Mouse (Mus musculus) c-Kit-positive CD71-positive TER-119-negative erythroid progenitor cells, embryonic 14.5 days (primary cell): Measurements from ENCODE around the gene Nppc.
A peak's percentile ranks its signal among the peaks of the same experiment; 100 is the strongest.

Experiments
- DNase-seq: peaks from one replicate; pipeline ENCODE4 v3.0.0-alpha.2; 2013; ENCODE audit warnings: low read depth

The Nppc gene

DNA sequence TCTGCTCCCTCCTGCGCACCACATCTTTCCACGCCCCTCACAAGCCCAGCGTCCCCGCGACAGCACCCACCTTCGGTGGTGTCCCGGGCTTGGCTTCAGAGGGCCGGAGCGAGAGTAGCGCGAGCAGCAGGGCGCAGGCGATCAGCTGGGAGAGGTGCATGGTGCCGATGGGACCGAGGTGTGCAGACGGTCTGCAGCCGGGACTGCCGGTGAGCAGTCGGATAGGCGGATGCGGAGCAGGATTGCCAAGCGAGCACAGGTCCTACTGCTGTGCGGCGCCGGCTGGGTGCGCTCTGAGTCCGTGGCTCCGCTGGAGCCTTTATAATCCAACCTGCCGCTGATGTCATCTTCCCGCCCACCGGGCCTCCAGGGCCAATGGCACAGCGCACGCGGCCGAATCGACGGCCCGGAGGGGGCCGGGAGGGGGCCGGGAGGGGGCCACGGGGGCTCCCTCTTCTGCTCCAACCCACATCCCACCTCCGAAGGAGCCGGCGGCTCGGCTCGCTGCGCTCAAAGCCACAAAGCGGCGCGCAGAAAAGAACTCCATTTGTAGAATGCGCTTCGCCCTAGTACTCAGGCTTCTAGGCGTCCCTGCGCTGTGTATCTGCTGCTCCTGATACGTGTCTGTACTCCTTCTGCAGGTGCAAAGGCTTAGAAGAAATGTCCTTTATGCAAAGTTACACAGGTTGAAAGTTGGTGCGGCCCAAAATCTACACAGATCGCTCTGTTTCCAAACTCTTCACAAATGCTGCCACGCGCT is at the start of gene Nppc:
Gene Nppc (minus strand): TSS at position 293 of the 760 bp plus-strand sequence.
- DNase-seq = peak; percentile 16

DNA sequence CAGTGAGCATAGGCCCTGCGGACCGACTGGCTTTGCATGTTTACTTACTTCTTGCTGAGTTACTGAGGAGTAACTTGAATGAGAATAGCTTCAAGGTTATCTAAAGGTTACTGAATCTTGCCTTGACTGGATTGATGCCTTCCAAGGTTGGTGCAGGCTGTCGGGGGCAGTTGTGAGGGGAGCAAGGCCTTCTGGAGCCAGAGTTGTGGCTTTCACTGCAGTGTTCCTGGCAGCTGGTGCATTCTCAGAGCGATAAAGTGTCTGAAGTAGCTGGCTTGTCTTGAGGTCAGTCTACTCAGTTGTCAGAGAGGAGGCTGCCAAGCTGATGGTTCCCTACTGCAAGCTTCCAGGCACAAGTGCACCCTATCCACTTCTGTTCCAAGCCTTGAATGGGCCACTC is 49.0 kb upstream of the Nppc start:
- no peak for DNase-seq

- DNase-seq = no peak
These were observed 47.8 kb upstream of the Nppc start for GRCm38 (mm10) chr1:86718190-86718589.

DNA sequence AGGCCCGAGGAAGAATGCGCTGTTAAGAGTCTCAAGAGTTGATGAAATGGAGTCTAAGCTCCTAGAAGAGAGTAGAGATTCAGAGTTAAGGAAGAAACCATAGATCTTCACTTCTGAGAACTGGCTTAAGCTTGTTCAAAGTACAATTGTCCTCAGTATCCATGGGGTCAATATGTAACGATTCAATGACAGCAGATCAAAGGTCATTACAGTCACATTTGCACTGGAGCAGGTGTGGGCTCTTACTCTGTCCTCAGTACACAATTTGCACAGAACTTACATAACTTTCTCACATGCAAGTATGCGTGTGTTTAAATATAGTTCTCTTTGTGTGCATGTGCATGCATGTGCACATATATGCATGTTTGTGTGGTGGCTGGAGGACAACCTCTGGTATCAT is 42.7 kb upstream of the Nppc start:
- DNase-seq = no peak

GRCm38 (mm10) chr1:86712045-86712444 is 41.7 kb upstream of the Nppc start:
- no peak for DNase-seq

DNA sequence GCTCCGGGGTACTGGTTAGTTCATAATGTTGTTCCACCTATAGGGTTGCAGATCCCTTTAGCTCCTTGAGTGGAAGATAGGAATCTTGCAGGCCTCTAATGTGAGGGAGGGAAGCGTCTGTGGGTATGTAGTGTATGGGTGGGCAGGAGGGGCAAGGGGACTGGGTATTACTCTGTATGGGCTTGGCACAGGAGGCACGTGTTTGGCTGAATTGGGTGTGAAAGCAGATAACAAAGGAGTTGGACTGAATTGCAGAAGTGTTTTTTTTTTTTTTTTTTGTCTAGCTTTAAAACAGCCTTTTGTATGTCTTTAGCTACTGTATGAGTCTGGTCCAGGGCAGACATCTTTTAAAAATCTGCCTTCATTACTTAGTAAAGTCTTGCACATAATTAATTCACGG is 39.2 kb upstream of the Nppc start:
- DNase-seq = no peak

DNA sequence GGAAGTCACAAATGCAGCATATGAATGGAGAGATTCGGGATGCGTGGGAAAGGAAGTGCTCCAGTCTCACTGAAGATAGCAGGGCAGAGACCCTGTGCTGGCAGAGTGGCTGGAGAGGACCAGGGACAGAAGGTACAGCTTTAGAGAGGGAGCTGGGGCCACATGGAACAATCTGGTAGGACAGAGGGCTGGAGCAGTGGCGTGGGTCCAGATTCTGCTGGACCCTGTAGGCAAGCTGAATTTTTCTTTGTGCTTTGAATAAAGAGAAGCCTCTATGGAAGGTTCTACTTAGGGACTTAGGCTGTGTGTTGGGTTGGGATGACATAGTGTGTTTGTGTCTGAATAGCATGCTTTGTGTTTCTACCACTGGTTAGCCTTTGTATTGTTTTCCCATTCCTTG is 35.1 kb upstream of the Nppc start:
- no peak for DNase-seq

- DNase-seq = no peak
These were observed 33.6 kb upstream of the Nppc start for GRCm38 (mm10) chr1:86703965-86704326.

DNA sequence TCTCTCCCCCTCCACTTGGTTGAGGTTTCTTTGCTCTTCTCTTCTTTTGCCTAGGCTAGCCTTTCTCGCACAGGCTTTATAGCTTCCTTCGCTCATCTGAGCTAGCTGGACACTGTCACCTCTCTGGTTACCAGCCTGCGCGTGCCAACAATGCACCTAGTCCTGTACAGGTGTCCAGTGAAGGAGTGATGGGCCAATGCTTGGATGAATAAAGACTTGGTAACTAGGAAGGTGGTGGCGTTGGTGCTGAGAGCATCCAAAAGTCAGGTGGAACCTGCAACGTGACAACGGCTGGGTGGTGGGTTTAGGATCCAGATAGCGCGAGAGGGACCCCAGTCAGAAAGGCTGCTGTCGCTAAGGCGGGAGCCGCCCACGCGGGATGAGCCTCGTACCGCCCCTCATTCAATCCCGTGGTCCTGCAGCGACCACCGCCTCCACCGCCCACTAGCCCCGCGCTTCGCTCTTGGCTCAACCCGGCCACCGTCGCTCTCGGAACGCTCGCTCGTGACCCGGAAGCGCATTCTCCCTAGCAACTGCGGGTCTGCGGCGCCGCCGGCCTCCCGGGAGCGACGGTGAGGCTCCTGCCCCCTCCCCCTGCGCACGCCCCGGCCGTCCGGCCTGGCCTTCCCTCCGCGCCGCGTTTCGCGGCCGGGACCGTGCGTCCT is 33.1 kb upstream of the Nppc start, which contains the start of gene Dis3l2:
Gene Dis3l2 (plus strand): TSS at position 509 of the 665 bp plus-strand sequence.
- peak; percentile 58 for DNase-seq

DNA sequence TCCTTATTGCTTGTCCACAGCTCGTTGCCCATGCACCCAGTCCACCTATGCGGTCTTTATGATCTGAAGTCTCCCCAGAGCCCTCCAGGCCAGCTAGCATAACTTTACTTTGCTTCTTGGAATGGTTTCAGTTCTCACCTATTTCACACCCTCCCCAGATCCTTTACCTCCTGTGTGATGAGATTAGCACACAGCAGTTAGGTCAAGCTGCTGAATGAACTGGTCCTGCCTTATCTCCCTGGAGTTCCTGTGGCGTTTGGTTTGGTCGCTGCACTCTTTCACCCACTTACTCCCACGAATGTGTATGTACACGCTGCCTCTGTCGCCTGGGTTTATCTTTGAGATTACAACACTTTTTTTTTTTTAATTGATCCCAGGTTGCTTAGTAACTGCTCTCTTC is 30.0 kb upstream of the Nppc start:
- DNase-seq = no peak

- DNase-seq = no peak
These were observed 29.2 kb upstream of the Nppc start for GRCm38 (mm10) chr1:86699346-86700136.

DNA sequence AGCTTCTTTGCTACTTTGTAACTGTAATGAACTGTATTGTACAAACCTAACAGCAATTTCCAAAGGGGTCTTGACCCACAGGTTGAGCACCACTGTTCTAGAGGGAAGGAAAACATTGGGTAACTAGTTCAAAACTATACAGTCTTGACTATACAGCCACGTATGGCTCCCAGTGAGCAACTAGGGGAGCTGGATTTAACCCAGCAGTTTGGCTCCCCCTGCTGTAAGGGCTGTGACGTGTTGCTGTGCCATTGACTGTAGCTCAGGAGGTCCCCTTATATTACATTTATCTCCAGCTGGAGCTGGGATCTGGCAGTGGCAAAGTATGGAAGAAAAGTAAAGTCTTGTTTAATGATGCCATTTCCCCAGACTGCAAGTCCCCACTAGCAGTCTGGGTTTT is 28.4 kb upstream of the Nppc start:
- DNase-seq = no peak

DNA sequence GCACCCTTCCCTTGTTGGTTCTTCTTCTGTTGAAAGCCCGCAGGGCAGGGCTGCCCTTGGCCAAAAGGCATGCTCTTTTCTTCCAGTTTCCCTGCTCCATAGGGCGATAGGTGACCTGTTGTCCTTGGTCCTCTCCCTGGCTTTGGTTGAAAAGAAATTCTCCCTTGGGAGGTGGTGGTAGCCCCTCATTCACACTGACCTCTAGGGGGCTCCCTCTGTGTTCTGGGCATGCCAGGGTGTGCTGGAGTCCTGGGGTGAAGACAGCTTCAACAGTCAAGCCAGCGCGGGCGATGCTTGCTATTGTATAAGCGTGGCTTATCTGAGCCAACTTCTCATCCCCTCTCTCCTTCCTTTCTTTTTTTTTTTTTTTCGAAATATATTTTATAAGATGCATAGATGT is 26.6 kb upstream of the Nppc start:
- DNase-seq = no peak

- DNase-seq = no peak
These were observed 20.7 kb upstream of the Nppc start for GRCm38 (mm10) chr1:86691027-86691426.

- no peak for DNase-seq
These were observed 16.9 kb upstream of the Nppc start for GRCm38 (mm10) chr1:86687236-86687635.

DNA sequence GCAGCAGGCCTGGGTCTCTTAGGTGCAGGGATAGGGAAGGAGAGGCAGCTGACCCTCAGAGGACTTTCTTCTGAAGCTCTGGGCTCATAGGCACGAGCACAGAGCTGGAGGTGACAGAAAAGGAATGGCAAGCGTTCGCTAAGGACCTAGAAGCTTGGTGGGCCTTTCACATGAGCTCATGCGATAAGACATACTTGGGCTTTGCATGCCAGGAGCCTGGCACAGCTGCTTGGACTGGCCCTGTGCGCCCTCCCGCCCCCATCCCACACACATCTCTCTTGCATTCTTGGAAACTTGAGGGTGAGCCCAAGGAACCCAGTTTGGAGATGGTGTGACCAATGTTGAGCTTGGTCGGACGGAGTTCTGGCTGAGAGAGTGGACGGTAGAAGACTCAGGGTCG is 8.3 kb upstream of the Nppc start:
- DNase-seq = no peak

- no peak for DNase-seq
These were observed 7.3 kb upstream of the Nppc start for GRCm38 (mm10) chr1:86677624-86678023.

DNA sequence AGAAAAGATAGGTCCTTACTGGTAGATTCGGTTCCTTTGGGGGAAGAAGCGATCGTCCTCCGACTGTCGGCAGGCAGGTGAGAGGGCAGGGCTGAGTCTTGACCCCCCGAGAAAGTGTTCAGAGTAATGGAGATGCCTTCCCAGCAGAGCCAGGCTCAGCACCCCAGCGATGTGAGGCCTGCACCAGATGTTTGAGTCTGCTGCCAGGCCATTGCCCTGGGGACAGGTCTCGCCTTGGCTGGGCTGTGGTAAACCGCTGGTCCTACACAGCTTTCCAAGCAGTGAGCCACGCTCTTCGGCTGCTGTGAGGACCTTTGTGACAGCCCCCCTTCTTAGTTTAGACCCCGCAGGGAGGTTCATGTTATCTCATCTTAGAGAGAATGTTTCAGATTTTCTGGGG is 4.8 kb upstream of the Nppc start:
- DNase-seq = no peak

- DNase-seq = no peak
These were observed 4.0 kb upstream of the Nppc start for GRCm38 (mm10) chr1:86674385-86674784.

GRCm38 (mm10) chr1:86669552-86670273 is 658 bp downstream of the Nppc start:
- peak; percentile 11 for DNase-seq

- DNase-seq = no peak
These were observed 5.3 kb downstream of the Nppc start for GRCm38 (mm10) chr1:86665091-86665490.

- DNase-seq = no peak
These were observed 13.3 kb downstream of the Nppc start for GRCm38 (mm10) chr1:86657071-86657470.
